Mouse (Mus musculus) frontal cortex, adult 2 months (tissue): ENCODE measurements around the gene Gm3618. TPM values are rescaled to one million over a fixed set of nuclear protein-coding genes. Genes with fewer than 3 reads are reported as not detected.
"Not testable (repeated sequence)": the region's sequence is repeated elsewhere in the genome, so short reads cannot be mapped to it uniquely, and the experiment has no call there.

Source experiments
- DNase-seq, 2 experiments: peaks; one replicate each; pipeline ENCODE4 v3.0.0; 2022; ENCODE audit warnings: low spot score in 1 of 2; ENCODE audit errors: extremely low spot score in 1 of 2
- polyA plus RNA-seq: library from polyadenylated mRNA; depleted of rRNA; stranded (reverse); fragments of >200 nt; gene quantifications from 2 replicates; pipeline ENCODE4 v1.2.3, GENCODE M21; 2012; rRNA removed

Gene Gm3618
- not detected in 2 replicates for polyA plus RNA-seq

- DNase-seq = not testable (repeated sequence)
Measured at GRCm38 (mm10) chr14:6343578-6343977, at the start of gene Gm3618. Gene Gm3618, minus strand, starts transcription at chr14:6343678.

- not testable (repeated sequence) for DNase-seq
Measured at GRCm38 (mm10) chr14:6390219-6390618, 46.7 kb upstream of the Gm3618 start, which contains the start of gene Gm16440. Gene Gm16440, minus strand, starts transcription at chr14:6390319.

- not testable (repeated sequence) for DNase-seq
Measured at GRCm38 (mm10) chr14:6304743-6305142, 38.7 kb downstream of the Gm3618 start, which contains the start of gene Gm21103. Gene Gm21103, minus strand, starts transcription at chr14:6304843.

- DNase-seq = peak in 1 of 2 experiments; percentile 10
Measured at GRCm38 (mm10) chr14:6286931-6287715, 56.4 kb downstream of the Gm3618 start, which contains the start of gene Gm3411. Gene Gm3411, minus strand, starts transcription at chr14:6287250.

Other genes starting within 250 kb of the Gm3618 start
- 0.25 and 0.42 TPM in 2 replicates for gene Gm8206, start 249.7 kb downstream of the Gm3618 start, polyA plus RNA-seq
- gene Gm3468, start 235.0 kb downstream of the Gm3618 start, polyA plus RNA-seq = 1.7 and 2.3 TPM in 2 replicates
- not detected in 2 replicates for gene Gm3476, start 217.9 kb downstream of the Gm3618 start, polyA plus RNA-seq
- not detected in 2 replicates for gene Gm21560, start 124.4 kb downstream of the Gm3618 start, polyA plus RNA-seq
- gene Gm3411, start 56.4 kb downstream of the Gm3618 start, polyA plus RNA-seq = 0.28 and 0.42 TPM in 2 replicates
- gene Gm21103, start 38.8 kb downstream of the Gm3618 start, polyA plus RNA-seq = not detected in 2 replicates
- not detected in 2 replicates for gene Gm16440, start 46.6 kb upstream of the Gm3618 start, polyA plus RNA-seq
- 0.76 and 1.0 TPM in 2 replicates for gene Gm3591, start 68.8 kb upstream of the Gm3618 start, polyA plus RNA-seq
- not detected in 2 replicates for gene Gm3594, start 100.9 kb upstream of the Gm3618 start, polyA plus RNA-seq
- gene Gm8356, start 193.6 kb upstream of the Gm3618 start, polyA plus RNA-seq = not detected in 2 replicates
- gene Gm3629, start 246.9 kb upstream of the Gm3618 start, polyA plus RNA-seq = 0.38 and 0.40 TPM in 2 replicates